Mouse (Mus musculus) thymus, adult 2 months (tissue): ENCODE results near the gene Sec22b.

ENCODE experiments used
- CTCF ChIP-seq: fragments of 200-500 bp; IDR thresholded peaks from 2 replicates; pipeline ENCODE4 v1.5.1; 2012; ENCODE audit warnings: mild to moderate bottlenecking, control low read depth, low read length, moderate library complexity, borderline replicate concordance; ENCODE audit not compliant: control insufficient read depth, poor library complexity, insufficient read depth; ENCODE audit errors: extremely low read depth
- POLR2A ChIP-seq: fragments of 200-500 bp; IDR thresholded peaks from 2 replicates; pipeline ENCODE4 v1.6.1; 2012; ENCODE audit warnings: mild to moderate bottlenecking, low read length, control low read depth, moderate library complexity; ENCODE audit not compliant: control insufficient read depth, poor library complexity, insufficient read depth; ENCODE audit errors: extremely low read depth

GRCm38 (mm10) chr3:97942260-97942950 lies 41.4 kb downstream of the Sec22b start:
- no peak for TF ChIP-seq POLR2A
- no peak for TF ChIP-seq CTCF
